Mouse (Mus musculus): ENCODE data around the gene Cdc14b. TPM values are rescaled to one million over a fixed set of nuclear protein-coding genes. Genes with fewer than 3 reads are reported as not detected.

Cdc14b gene
- polyA plus RNA-seq, 1 experiment from 2014 or later = 4.5 TPM

DNA sequence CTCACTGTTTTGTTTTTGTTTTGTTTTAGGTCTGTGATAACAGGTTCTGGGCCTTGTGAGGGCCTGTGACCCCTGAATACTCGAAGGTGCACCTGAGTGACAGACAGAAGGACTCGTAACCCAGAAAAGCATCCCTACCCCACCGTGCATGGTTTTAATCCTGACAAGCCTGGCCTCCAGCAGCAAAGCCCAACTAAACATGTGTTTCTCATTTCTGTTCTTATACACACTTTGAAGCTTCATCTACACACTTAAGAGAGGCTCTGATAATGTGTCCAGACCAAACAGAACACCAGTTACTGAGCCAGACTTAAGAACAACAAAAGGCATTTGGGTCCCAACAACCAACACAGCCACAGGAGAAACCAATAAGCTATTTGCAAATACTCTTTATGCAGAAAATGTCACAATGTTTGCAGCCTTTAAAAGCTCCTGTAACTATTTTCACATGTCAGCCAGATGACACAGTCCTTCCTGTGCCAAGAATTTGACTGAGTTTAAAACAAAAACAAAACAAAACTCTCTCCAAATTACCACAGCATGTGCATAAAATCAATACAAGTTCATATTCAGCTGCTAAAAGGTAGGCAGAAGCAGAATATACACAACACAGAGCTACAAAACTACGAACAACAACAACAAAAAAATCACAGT, 39.9 kb downstream of the Cdc14b start:
- Histone ChIP-seq H3K36me3 (replicated peaks; ENCODE audit: insufficient read depth, low read length) (no peaks in the 10 kb centered on the region), H3K27me3 (ENCODE audit: insufficient read depth, low read length) (no peaks in the 10 kb centered on the region), H3K4me1 (ENCODE audit: insufficient read depth) (peaks cover 10% of the 10 kb centered on the region), H3K4me3 (ENCODE audit: low read depth, low read length) (no peak overlapping the region), H3K27ac (ENCODE audit: low read depth) (peak overlapping the region; percentile 60), H3K4me2 (ENCODE audit: low read depth, low read length) (no peak overlapping the region), H3K9me3 (ENCODE audit: low read length) (no peaks in the 10 kb centered on the region), H3K9ac (replicated peaks) (no peak overlapping the region)
- peak; percentile 24; the same call in 1 of the 2 replicates for ATAC-seq
- TF ChIP-seq EP300 (IDR thresholded peaks at IDR 0.05; ENCODE audit: low read depth) (no peak), CTCF (IDR thresholded peaks at IDR 0.05; ENCODE audit: low read depth) (no peak)
- WGBS (ENCODE audit: insufficient replicate concordance) = 62% methylated on average over 4 of the region's 4 CpGs
- DNase-seq = no peak

DNA sequence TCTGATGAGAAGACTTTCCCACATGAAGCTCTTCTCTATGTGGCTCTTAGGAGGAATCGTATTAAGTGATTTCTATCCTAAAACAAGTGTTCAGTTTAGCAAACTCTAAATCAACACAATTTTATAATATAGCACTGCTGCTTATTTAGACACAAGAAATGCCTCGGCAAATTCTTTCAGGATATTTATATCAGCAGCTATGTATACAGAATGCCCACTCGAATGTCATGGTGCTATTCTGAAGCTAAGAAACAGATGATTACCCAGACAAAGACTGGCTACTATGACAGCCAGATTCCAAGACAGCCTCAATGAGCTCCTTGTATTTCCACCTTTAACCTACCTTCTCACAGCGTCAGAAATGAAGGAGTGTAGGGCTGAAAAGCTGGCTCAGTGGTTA, 42.0 kb downstream of the Cdc14b start:
- H3K27me3 ChIP-seq (ENCODE audit: insufficient read depth, low read length) = no peaks in the 10 kb centered on the region
- TF ChIP-seq EP300 (IDR thresholded peaks at IDR 0.05; ENCODE audit: low read depth) = no peak
- no peak for TF ChIP-seq CTCF (IDR thresholded peaks at IDR 0.05; ENCODE audit: low read depth)
- no peak overlapping the region for H3K4me3 ChIP-seq (ENCODE audit: low read depth, low read length)
- no peak for DNase-seq
- H3K4me1 ChIP-seq (ENCODE audit: insufficient read depth) = peaks cover 10% of the 10 kb centered on the region
- ATAC-seq = no peak
- H3K4me2 ChIP-seq (ENCODE audit: low read depth, low read length) = no peak overlapping the region
- H3K9me3 ChIP-seq (ENCODE audit: low read length) = no peaks in the 10 kb centered on the region
- 80% methylated on average over 4 of the region's 4 CpGs for WGBS (ENCODE audit: insufficient replicate concordance)
- H3K9ac ChIP-seq (replicated peaks) = no peak overlapping the region
- no peak overlapping the region for H3K27ac ChIP-seq (ENCODE audit: low read depth)
- H3K36me3 ChIP-seq (replicated peaks; ENCODE audit: insufficient read depth, low read length) = no peaks in the 10 kb centered on the region

DNA sequence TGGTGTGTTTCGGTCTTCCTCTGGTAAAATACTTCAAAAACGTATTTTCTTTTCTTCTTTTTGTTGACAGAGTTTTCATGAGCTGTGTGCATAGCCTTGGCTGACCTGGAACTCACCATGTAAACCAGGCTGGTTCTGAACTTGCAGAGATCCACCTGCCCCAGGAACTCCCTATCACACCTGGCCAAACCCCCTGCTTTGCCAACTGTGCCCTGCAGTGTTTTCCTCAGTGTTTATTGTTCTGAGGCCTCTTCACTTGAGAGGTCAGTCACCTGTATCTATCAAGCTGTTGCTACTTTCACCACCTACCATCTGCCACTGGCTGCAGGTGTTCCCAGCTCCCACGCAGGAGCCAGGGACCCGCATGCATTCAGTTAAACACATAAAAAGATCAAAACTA, 48.4 kb downstream of the Cdc14b start:
- DNase-seq = no peak
- Histone ChIP-seq H3K4me2 (ENCODE audit: low read depth, low read length) (no peak overlapping the region), H3K9ac (replicated peaks) (no peak overlapping the region), H3K27ac (ENCODE audit: low read depth) (no peak overlapping the region), H3K27me3 (ENCODE audit: insufficient read depth, low read length) (no peaks in the 10 kb centered on the region), H3K9me3 (ENCODE audit: low read length) (no peaks in the 10 kb centered on the region), H3K36me3 (replicated peaks; ENCODE audit: insufficient read depth, low read length) (no peaks in the 10 kb centered on the region), H3K4me1 (ENCODE audit: insufficient read depth) (no peaks in the 10 kb centered on the region), H3K4me3 (ENCODE audit: low read depth, low read length) (no peak overlapping the region)
- no peak for TF ChIP-seq CTCF (IDR thresholded peaks at IDR 0.05; ENCODE audit: low read depth)
- no peak for TF ChIP-seq EP300 (IDR thresholded peaks at IDR 0.05; ENCODE audit: low read depth)
- ATAC-seq = peak; percentile 76
- WGBS (ENCODE audit: insufficient replicate concordance) = 76% methylated on average over 4 of the region's 4 CpGs

DNA sequence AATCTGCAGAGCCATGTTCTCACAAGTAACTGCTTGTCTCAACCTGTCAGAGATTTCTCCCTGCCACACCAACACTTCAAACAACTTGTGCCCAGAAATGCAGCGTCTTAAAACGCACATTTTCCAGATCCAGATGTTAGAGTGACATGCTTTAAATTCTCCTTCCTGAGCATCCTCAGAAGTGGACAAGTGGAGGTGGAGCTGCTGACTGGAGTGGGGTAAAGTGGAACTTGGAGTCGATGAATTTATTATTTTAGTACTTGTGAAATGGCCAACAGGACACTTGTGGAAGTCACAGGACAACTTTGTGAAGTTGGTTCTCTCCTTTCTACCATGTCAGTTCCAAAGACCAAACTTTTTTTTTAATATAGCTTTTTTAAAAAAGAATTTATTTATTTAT, 49.4 kb downstream of the Cdc14b start:
- H3K27ac ChIP-seq (ENCODE audit: low read depth) = no peak overlapping the region
- TF ChIP-seq CTCF (IDR thresholded peaks at IDR 0.05; ENCODE audit: low read depth) (no peak), EP300 (IDR thresholded peaks at IDR 0.05; ENCODE audit: low read depth) (no peak)
- H3K9me3 ChIP-seq (ENCODE audit: low read length) = no peaks in the 10 kb centered on the region
- no peaks in the 10 kb centered on the region for H3K4me1 ChIP-seq (ENCODE audit: insufficient read depth)
- WGBS (ENCODE audit: insufficient replicate concordance) = 82% methylated on average over 3 of the region's 3 CpGs
- H3K36me3 ChIP-seq (replicated peaks; ENCODE audit: insufficient read depth, low read length) = no peaks in the 10 kb centered on the region
- no peaks in the 10 kb centered on the region for H3K27me3 ChIP-seq (ENCODE audit: insufficient read depth, low read length)
- H3K9ac ChIP-seq (replicated peaks) = no peak overlapping the region
- no peak for ATAC-seq
- no peak overlapping the region for H3K4me3 ChIP-seq (ENCODE audit: low read depth, low read length)
- H3K4me2 ChIP-seq (ENCODE audit: low read depth, low read length) = no peak overlapping the region
- no peak for DNase-seq

DNA sequence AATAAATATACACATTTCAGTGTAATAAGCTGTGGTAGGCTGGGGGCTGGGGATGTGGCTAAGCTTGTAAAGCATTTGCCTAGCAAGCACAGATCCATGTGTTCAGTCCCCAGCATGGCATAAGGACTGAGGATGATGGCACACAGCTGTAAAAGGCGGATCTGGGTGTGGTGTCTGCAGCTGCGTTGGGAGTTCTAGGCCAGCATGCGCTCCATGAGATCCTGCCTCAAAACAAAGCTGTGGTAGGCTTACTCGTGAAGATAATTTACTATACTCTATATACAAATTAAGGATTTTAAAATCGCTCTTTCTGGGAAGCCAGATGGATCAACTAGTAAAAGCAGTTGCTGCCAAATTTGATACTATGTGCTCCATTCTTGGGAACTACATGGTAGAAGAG, 60.2 kb downstream of the Cdc14b start:
- ATAC-seq (no peak), DNase-seq (no peak)
- Histone ChIP-seq H3K36me3 (replicated peaks; ENCODE audit: insufficient read depth, low read length) (no peaks in the 10 kb centered on the region), H3K27me3 (ENCODE audit: insufficient read depth, low read length) (no peaks in the 10 kb centered on the region), H3K4me2 (ENCODE audit: low read depth, low read length) (no peak overlapping the region), H3K4me3 (ENCODE audit: low read depth, low read length) (no peak overlapping the region), H3K4me1 (ENCODE audit: insufficient read depth) (no peaks in the 10 kb centered on the region), H3K9me3 (ENCODE audit: low read length) (no peaks in the 10 kb centered on the region), H3K27ac (ENCODE audit: low read depth) (no peak overlapping the region), H3K9ac (replicated peaks) (no peak overlapping the region)
- TF ChIP-seq CTCF (IDR thresholded peaks at IDR 0.05; ENCODE audit: low read depth) = no peak
- TF ChIP-seq EP300 (IDR thresholded peaks at IDR 0.05; ENCODE audit: low read depth) = no peak
- WGBS (ENCODE audit: insufficient replicate concordance) = 83% methylated on average over 5 of the region's 5 CpGs

DNA sequence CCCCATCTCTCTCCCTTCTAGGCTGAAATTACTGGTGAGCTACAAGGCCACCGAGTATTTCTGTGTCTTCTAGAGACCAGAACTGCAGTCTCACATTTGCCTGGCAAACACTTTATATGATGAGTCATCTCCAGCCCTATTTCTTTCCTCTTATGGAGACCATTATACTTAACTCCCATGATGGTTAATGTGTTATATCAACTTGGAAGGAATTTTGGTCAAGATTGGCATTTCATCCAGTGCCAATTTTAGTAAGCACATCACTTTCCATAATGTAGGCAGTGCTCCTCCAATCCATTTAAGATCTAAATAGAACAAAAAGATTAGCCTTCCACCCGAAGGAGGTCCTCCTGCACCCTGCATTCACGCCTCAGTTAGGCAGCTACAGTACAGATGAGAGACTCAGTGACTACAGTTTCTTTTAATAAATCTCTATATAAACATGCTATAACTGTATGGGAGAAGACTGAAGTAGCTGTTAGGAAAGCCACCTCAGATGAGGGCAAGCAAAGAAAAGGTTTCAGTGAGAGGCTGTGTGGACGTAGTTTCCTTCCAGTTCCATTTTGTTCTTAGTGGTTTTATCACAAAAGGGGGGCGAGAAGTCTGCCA, 63.0 kb downstream of the Cdc14b start:
- no peak overlapping the region for H3K4me3 ChIP-seq (ENCODE audit: low read depth, low read length)
- H3K9me3 ChIP-seq (ENCODE audit: low read length) = no peaks in the 10 kb centered on the region
- WGBS (ENCODE audit: insufficient replicate concordance) = 70% methylated on average over 5 of the region's 5 CpGs
- no peak overlapping the region for H3K4me2 ChIP-seq (ENCODE audit: low read depth, low read length)
- H3K9ac ChIP-seq (replicated peaks) = no peak overlapping the region
- H3K27ac ChIP-seq (ENCODE audit: low read depth) = no peak overlapping the region
- TF ChIP-seq CTCF (IDR thresholded peaks at IDR 0.05; ENCODE audit: low read depth) (no peak), EP300 (IDR thresholded peaks at IDR 0.05; ENCODE audit: low read depth) (no peak)
- DNase-seq (no peak), ATAC-seq (no peak)
- no peaks in the 10 kb centered on the region for H3K27me3 ChIP-seq (ENCODE audit: insufficient read depth, low read length)
- H3K36me3 ChIP-seq (replicated peaks; ENCODE audit: insufficient read depth, low read length) = 0 out of 2 replicates have a peak, but pooled peaks cover 3% of the 10 kb centered on the region
- H3K4me1 ChIP-seq (ENCODE audit: insufficient read depth) = no peaks in the 10 kb centered on the region
